Mouse (Mus musculus) neural tube, postnatal 0 days (tissue): ENCODE data around the gene Mycbpap. TPM values are rescaled to one million over a fixed set of nuclear protein-coding genes. Genes with fewer than 3 reads are reported as not detected.

Experiments used
- polyA plus RNA-seq: library from polyadenylated mRNA; unstranded; fragments of >200 nt; fragmentation: Nextera tagmentation; extraction: Ambion mirVana; gene quantifications from 2 replicates; pipeline ENCODE4 v1.2.1, GENCODE M21; 2015

Mycbpap gene
- polyA plus RNA-seq = 0.75 and 0.98 TPM in 2 replicates

GRCm38 (mm10) chr11:94521219-94521843 lies at the start of gene Mycbpap:
TSS of gene Mycbpap (minus strand) at chr11:94521742.

DNA sequence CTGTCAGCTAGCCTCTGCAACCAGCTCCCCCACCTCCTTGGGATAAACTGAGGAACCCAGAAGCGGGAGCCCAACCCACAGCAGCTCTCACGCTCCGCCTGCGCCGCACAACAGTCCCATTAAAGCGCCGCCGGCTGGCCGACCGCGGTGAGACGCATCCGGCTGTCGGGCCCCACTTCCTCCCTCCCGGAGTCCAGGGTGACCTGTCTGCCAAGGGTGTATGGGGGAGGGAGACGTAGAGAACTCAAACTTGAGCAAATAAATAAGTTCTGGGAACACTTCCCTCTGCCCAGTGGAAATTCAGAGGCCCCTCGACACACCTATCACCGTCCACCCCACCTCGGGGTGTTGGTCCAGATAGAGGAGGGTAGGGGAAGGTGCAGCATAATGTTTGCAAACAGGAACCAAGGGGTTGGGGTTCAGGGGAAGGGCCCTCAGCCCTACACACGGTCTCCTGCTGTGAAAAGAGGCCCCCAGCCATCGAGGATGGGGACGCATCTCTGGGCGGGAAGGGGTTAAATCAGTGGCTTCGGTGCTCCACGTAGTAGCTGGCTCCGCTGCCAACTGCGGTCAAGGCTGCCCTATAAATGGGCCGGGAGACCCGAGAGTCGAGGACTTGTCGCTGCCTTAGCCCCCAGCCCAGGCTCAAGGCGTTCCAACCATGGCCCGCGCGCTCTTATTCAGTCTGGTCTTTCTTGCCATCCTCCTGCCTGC lies 43.1 kb upstream of the Mycbpap start, which contains the start of gene Chad:
Gene Chad (plus strand): TSS at position 611 of the 714 bp plus-strand sequence.

GRCm38 (mm10) chr11:94548888-94549690 lies 27.5 kb upstream of the Mycbpap start, which contains the start of gene Rsad1:
TSS of gene Rsad1 (minus strand) at chr11:94549255.

DNA sequence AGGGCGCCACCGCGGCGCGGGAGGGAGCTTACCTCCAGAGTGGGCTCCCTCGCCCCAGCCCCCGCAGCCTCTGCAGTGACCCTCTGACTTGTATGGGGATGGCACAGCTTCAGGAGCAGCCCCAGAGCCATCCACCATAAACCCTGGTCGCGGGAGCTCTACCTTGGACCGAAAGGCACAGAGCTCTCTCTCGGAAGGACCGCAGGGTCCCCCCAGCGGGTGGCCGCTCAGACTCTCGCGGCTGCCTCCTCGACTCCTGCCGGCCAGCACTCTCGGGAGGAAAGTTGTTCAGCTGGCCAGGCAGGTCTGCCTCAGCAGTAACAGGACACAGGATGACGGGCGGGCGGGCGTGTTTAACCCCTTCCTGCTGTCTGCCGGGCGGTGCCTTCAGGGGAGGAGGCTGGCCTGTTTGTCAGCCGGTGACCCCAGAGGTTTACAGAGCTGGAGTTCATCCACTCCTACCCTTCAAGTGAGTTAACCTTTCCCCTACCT lies 21.8 kb downstream of the Mycbpap start, which contains the start of gene Epn3:
Gene Epn3 (minus strand): TSS at position 314 of the 492 bp plus-strand sequence.

GRCm38 (mm10) chr11:94486001-94486400 lies 35.5 kb downstream of the Mycbpap start, which contains the start of gene Spata20:
TSS of gene Spata20 (minus strand) at chr11:94486179.

GRCm38 (mm10) chr11:94473707-94474543 lies 47.6 kb downstream of the Mycbpap start, which contains the start of gene Cacna1g:
TSS of gene Cacna1g (minus strand) at chr11:94474198.

Other genes starting within 250 kb of the Mycbpap start
- gene Gm21885, start 239.9 kb downstream of the Mycbpap start, polyA plus RNA-seq = not detected in 2 replicates
- gene Luc7l3, start 199.8 kb downstream of the Mycbpap start, polyA plus RNA-seq = 95.4 and 99.3 TPM in 2 replicates
- gene Ankrd40, start 193.7 kb downstream of the Mycbpap start, polyA plus RNA-seq = 23.5 and 24.0 TPM in 2 replicates
- gene Abcc3, start 128.7 kb downstream of the Mycbpap start, polyA plus RNA-seq = 2.4 and 4.7 TPM in 2 replicates
- 11.5 and 19.1 TPM in 2 replicates for gene Cacna1g, start 47.5 kb downstream of the Mycbpap start, polyA plus RNA-seq
- gene Spata20, start 35.6 kb downstream of the Mycbpap start, polyA plus RNA-seq = 0.97 and 1.2 TPM in 2 replicates
- 1.8 and 2.5 TPM in 2 replicates for gene Epn3, start 21.8 kb downstream of the Mycbpap start, polyA plus RNA-seq
- 9.7 and 12.6 TPM in 2 replicates for gene Rsad1, start 27.5 kb upstream of the Mycbpap start, polyA plus RNA-seq
- 2.3 TPM in 2 replicates for gene Chad, start 43.3 kb upstream of the Mycbpap start, polyA plus RNA-seq
- 2.7 and 3.6 TPM in 2 replicates for gene Acsf2, start 80.1 kb upstream of the Mycbpap start, polyA plus RNA-seq
- gene Lrrc59, start 108.0 kb upstream of the Mycbpap start, polyA plus RNA-seq = 110 and 117 TPM in 2 replicates
- 189 and 199 TPM in 2 replicates for gene Mrpl27, start 132.0 kb upstream of the Mycbpap start, polyA plus RNA-seq
- 0.86 and 1.5 TPM in 2 replicates for gene Eme1, start 132.2 kb upstream of the Mycbpap start, polyA plus RNA-seq
- gene Xylt2, start 155.8 kb upstream of the Mycbpap start, polyA plus RNA-seq = 18.1 and 19.3 TPM in 2 replicates
- 0.12 TPM in 1 of 2 replicates, not detected in the other for gene Gm11541, start 182.8 kb upstream of the Mycbpap start, polyA plus RNA-seq
- 0.17 TPM in 1 of 2 replicates, not detected in the other for gene Cdc34b, start 220.0 kb upstream of the Mycbpap start, polyA plus RNA-seq